Mouse (Mus musculus): ENCODE measurements at regions not wholly inside any gene's neighbourhood (a gene's known extent, or its start where the extent isn't known, plus 50 kb on each side); places are given as distances from the start of the nearest gene placed in this dataset.
A peak's percentile ranks its signal among the peaks of the same experiment; 100 is the strongest.

- no peak for DNase-seq (ENCODE audit: low read depth, low spot score)
Measured at GRCm38 (mm10) chr3:148336091-148336511, 654.3 kb downstream of the Adgrl2 start.

GRCm38 (mm10) chr3:148335654-148336053 is 654.7 kb downstream of the Adgrl2 start:
- DNase-seq (ENCODE audit: low read depth, low spot score), result no peak

- no peak for DNase-seq (ENCODE audit: low read depth, low spot score)
Measured at GRCm38 (mm10) chr3:148324911-148325621, 665.3 kb downstream of the Adgrl2 start.

- DNase-seq (ENCODE audit: low read depth, low spot score), result no peak
Measured at GRCm38 (mm10) chr3:148321894-148322293, 668.5 kb downstream of the Adgrl2 start.

- DNase-seq (ENCODE audit: low read depth, low spot score), result no peak
Measured at GRCm38 (mm10) chr3:148316198-148316597, 674.2 kb downstream of the Adgrl2 start.

GRCm38 (mm10) chr3:148315286-148315685 is 675.1 kb downstream of the Adgrl2 start:
- no peak for DNase-seq (ENCODE audit: low read depth, low spot score)

- peak; percentile 36 for DNase-seq (ENCODE audit: low read depth, low spot score)
Measured at GRCm38 (mm10) chr3:148295515-148295914, 694.8 kb downstream of the Adgrl2 start.

GRCm38 (mm10) chr3:148278978-148279377 is 711.4 kb downstream of the Adgrl2 start:
- DNase-seq (ENCODE audit: low read depth, low spot score), result no peak

- no peak for DNase-seq (ENCODE audit: low read depth, low spot score)
Measured at GRCm38 (mm10) chr3:148272159-148272848, 718.1 kb downstream of the Adgrl2 start.

GRCm38 (mm10) chr3:148268812-148269211 is 721.5 kb downstream of the Adgrl2 start:
- no peak for DNase-seq (ENCODE audit: low read depth, low spot score)

GRCm38 (mm10) chr3:148259211-148259610 is 731.1 kb downstream of the Adgrl2 start:
- no peak for DNase-seq (ENCODE audit: low read depth, low spot score)

- no peak for DNase-seq (ENCODE audit: low read depth, low spot score)
Measured at GRCm38 (mm10) chr3:148248617-148249016, 741.7 kb downstream of the Adgrl2 start.

GRCm38 (mm10) chr3:148246786-148247185 is 743.6 kb downstream of the Adgrl2 start:
- DNase-seq (ENCODE audit: low read depth, low spot score), result no peak

GRCm38 (mm10) chr3:148238093-148238492 is 752.3 kb downstream of the Adgrl2 start:
- DNase-seq (ENCODE audit: low read depth, low spot score), result no peak

- no peak for DNase-seq (ENCODE audit: low read depth, low spot score)
Measured at GRCm38 (mm10) chr3:148237555-148237954, 752.8 kb downstream of the Adgrl2 start.

GRCm38 (mm10) chr3:148233616-148234015 is 756.7 kb downstream of the Adgrl2 start:
- no peak for DNase-seq (ENCODE audit: low read depth, low spot score)

GRCm38 (mm10) chr3:148229192-148229591 is 761.2 kb downstream of the Adgrl2 start:
- DNase-seq (ENCODE audit: low read depth, low spot score), result no peak

GRCm38 (mm10) chr3:148228002-148228707 is 762.2 kb downstream of the Adgrl2 start:
- DNase-seq (ENCODE audit: low read depth, low spot score), result no peak

GRCm38 (mm10) chr3:148220826-148221225 is 769.5 kb downstream of the Adgrl2 start:
- DNase-seq (ENCODE audit: low read depth, low spot score), result no peak

GRCm38 (mm10) chr3:148220024-148220590 is 770.2 kb downstream of the Adgrl2 start:
- no peak for DNase-seq (ENCODE audit: low read depth, low spot score)

GRCm38 (mm10) chr3:148202148-148202547 is 788.2 kb downstream of the Adgrl2 start:
- DNase-seq (ENCODE audit: low read depth, low spot score), result no peak

GRCm38 (mm10) chr3:148186704-148187103 is 803.7 kb downstream of the Adgrl2 start:
- no peak for DNase-seq (ENCODE audit: low read depth, low spot score)
